Mouse (Mus musculus) right cerebral cortex, adult 2 months (tissue): ENCODE data around the gene Cntnap5c.

Source experiments
- DNase-seq, 2 experiments: peaks; one replicate each; pipeline ENCODE4 v3.0.0; 2021 to 2022; ENCODE audit warnings: low spot score in 2 of 2

Cntnap5c gene

DNA sequence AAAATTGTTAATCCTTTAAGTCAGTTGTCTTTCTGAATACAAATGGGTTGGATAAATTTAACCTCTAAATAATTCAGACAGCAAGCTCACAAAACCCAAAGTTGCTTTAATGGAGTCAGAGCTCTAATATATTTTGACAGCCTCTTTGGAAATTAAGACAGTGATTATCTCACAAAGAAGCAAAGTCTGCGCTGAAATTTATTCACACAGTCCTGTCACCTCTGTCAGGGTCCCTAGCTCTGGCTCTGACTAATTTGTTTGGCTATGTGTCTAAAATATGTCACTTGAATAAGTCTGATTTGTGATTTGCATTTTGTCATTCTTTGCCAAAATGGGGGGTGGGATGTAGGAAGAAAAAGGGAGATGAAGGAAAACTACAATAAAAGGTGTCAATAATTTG lies 234.0 kb downstream of the Cntnap5c start:
- no peak for DNase-seq

GRCm38 (mm10) chr17:58004491-58004890 lies 235.1 kb downstream of the Cntnap5c start:
- no peak for DNase-seq

GRCm38 (mm10) chr17:58041178-58041577 lies 271.8 kb downstream of the Cntnap5c start:
- no peak for DNase-seq

DNA sequence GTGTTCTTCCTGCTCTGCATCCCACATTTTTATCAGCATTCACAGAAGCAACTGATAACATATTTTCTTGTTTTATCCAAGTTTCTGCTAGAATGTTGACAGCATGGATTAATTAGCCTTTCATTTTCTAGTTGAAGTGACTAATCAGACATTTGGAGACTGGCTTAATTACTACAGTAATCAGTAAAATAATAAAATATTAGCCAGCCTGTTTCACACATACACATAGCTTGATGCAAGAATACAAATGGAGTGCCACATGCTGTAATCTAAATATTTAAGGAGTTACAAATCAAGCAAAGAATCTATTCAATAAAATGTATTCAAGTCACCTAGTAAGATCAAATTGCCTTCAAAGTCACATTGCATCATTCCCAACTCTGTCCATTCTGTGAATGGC lies 275.8 kb downstream of the Cntnap5c start:
- no peak for DNase-seq

- DNase-seq = no peak
Observed at GRCm38 (mm10) chr17:58069912-58070311, 300.5 kb downstream of the Cntnap5c start.

DNA sequence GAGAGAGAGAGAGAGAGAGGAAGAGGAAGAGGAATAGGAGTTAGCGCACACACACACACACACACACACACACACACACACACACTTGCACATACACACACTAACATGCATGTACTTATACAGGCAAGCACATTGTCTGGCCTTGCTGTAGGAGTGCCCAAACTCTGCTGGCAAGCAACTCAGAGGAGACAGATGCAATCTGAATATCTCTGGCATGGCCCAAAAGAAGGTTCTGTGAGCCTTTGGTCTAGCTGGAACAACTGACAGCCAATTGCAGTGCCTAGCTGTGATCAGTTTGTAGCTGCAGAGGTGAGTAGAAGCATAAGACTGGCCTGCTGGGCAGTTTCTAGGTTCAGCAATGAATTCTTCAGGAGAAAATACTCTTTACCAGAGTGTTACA lies 313.3 kb downstream of the Cntnap5c start:
- no peak for DNase-seq

- DNase-seq = no peak
Observed at GRCm38 (mm10) chr17:58104505-58104904, 335.1 kb downstream of the Cntnap5c start.

DNA sequence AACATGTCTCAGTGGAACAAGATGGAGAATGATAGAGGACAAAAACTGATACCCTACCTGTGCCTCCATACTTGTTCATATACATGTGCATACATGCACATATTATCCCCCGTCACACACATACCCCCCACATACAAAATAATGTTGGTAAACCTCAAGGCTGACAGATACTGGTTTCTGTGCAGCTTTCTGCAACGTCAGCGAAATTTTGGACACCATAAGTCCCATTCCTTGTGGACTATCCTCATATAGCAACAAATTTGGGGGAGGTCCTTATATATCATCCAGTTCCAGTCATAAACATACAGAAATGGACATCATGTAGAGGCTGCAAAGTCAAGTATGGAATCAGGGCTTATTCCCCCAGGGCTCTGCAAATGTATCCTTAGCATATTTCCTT lies 338.5 kb downstream of the Cntnap5c start:
- DNase-seq = no peak

DNA sequence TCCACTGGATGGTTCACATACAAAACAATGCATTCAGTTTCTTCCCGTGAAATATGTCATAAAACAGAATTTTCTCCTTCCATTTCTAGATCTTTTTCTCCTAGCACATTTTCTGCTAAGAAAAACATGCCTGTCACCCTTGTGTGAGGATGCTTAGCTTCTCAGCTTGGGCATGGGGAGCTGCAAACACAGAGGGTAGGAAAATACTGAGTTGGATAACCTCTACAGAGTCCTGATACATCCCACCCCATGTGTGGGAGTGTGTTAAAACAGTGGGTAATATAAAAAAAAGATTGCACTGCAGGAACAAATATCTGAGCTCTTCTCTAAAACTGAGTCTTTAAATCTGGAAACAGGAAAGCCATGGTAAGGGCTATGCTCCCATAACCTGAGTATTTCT lies 339.0 kb downstream of the Cntnap5c start:
- DNase-seq = peak in 1 of 2 experiments; percentile 13

- DNase-seq = peak; percentile 65 to 67
Observed at GRCm38 (mm10) chr17:58187171-58187570, 417.8 kb downstream of the Cntnap5c start.

DNA sequence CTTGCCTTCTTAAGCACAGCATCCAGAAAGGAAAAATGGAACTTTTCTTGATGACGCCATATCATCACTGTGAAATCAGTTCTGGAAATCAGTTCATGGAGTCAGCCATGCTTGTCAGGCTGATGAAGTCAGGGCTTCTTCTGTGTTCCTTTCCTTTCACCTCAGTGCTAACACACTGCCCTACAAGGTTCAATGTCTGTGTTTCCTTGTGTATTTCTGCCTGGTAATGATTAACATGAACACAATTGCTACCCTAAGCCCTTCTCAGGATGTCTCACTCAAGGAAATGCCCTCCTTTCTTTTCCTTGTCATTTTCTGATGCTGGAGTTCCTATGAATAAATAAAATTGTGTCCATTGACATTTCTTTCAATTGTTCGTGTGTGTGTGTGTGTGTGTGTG lies 431.8 kb downstream of the Cntnap5c start:
- DNase-seq = no peak

DNA sequence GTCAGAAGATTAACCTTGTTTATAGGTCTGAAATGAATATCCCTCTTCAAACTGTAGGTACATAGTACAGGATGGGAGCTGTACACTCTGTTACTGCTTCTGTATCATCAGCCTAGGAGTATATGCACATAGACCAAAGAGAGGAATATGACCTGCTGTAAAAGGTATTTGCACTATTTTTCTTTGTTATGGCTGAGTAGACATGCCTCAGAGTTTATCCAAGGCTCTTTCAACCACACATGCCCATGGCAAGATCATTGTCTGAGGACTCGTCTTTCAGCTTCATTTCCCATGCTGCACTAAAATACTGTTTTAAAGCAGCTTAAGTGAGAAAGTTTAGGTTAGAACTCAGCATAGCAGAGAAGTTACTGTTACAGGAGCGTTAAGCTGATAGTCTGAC lies 498.7 kb downstream of the Cntnap5c start:
- no peak for DNase-seq

DNA sequence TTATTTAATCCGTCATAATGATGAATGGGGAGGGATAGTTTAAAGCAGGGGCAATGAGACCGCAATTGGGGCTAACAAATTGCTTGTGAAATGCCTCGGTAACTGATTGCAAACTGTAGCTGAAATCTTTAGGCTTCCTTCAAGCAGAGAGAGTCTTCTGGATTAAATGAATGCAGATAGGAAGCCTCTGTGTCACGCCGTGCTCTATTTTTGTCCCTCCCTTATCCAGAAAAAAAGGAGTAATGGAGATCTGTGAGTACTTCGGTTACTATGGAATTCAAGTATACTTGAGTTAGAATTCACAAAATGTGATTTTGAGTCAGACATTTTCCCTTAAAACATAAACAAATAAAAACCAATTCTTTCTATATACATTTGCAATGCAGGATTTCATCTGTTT lies 581.9 kb downstream of the Cntnap5c start:
- DNase-seq = no peak

GRCm38 (mm10) chr17:58356224-58356623 lies 586.9 kb downstream of the Cntnap5c start:
- DNase-seq = no peak

GRCm38 (mm10) chr17:58363582-58364267 lies 594.4 kb downstream of the Cntnap5c start:
- DNase-seq = no peak

- DNase-seq = no peak
Observed at GRCm38 (mm10) chr17:58370089-58370488, 600.7 kb downstream of the Cntnap5c start.

GRCm38 (mm10) chr17:58407769-58408168 lies 638.4 kb downstream of the Cntnap5c start:
- DNase-seq = peak in 1 of 2 experiments; percentile 3

DNA sequence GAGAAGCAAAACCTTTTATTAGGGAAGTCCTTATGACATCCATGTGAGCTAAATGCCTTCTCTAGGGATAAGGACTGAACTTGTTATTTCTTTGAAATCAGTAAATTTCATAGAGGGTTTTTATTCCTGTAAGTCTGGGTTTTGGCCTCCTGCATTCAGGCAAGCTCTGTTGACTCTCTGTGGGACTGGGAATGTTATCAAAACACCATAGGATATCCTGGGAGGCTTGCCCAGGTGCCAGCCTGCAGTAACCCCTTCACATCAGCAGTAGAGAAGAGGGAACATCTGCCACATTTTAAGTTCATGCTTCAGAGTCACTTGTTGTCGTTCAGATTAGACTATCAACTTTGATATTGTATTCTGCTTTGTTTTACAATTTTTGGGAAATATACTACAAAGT lies 639.4 kb downstream of the Cntnap5c start:
- no peak for DNase-seq

GRCm38 (mm10) chr17:58437443-58437842 lies 668.1 kb downstream of the Cntnap5c start:
- DNase-seq = no peak
